Mouse (Mus musculus) regulatory T cell (primary cell): ENCODE results near the gene Magi2.

Source experiments
- in situ Hi-C: fragments of 300-600 bp; cut with MboI, MseI; formaldehyde crosslinking; loops from one replicate; pipeline ENCODE4 v1.15.1; 2025; ENCODE audit warnings: high pct_unique_total_duplicates

The Magi2 gene

DNA sequence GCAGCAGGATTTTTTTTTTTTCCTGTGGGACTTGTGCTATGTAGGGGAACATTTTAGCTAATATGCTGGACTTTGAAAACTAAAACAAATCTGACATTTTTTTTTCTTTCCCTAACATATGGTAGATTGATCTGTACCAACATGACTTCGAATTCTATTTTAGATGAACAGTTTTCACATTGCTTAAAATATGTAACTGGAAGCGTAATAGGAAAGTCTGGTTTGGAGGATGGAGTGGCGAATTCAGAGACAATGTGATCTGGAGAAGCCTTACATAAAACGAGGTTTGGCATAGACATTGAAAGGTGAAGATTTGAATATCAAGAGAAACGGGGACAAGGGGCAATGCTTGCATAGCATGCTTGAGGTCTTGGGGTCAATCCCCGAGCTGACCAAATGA, 519.1 kb downstream of the Magi2 start:
- in situ Hi-C loops, result no loop called here

DNA sequence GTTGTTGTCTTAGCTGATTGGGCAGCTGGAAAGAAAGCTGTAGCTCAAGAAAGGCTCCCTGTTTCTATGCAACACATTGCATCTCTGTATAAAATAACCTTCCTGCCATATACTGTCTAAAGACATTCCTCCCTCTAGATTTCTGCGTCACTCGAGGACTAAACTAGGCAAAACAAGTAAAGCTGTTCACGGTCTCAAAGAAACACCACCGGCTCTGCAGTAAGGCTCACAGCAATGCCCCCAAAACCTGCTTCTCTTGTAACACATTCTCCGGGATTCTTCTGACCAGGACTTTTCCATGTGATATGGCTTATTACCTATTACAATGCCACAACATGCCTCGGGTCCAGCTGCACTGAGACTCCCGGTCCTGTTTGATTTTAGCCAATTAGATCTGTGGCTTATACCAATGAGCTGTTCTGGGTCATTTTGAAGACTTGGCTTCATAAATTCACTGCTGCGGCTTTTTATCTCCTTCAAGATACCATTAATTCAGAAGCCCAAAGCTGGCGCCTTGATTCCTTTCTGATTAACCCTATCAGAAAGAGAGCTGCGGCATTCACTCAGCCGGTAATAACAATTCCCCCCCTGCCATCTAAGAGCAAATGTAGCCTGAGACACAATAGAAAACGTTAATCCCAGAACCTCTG, 520.2 kb downstream of the Magi2 start:
- in situ Hi-C loops, result no loop called here

DNA sequence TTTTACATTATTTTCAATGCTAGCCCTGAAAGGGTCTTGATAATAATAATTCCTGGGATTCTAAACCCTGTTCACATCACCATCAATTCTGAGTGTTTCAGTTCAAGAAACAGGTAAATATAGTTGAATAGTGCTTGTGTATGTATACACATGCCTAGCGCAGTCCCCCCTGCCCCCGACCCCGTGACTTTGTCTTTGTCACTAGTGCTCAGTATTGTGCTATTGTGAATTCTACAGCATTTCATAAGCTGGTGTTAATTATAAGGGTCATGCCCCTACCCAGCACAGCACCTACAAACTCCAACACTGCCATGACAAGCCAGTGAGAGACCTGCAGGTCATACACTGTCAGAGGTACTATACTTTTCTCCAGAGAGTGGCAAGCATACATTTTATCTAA, 520.8 kb downstream of the Magi2 start:
- in situ Hi-C loops, result no loop called here

DNA sequence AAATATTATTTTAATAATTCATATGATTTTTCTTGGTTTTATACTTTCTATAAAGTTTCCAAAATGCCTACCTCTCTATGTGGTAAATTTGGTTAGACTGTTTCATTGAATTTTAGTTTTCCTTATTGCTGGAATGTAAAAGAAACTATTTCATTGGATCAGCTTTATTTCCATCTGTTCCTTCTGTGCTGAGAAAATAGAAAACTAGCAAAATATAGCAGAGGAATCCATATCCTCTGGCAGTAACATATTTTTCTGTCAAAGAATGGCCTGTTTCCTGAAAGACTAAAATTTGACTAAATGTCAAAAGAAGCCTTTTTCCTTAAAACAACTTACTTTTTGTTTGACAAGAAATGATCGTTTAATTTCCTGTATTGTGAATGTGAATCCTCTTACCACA, 552.4 kb downstream of the Magi2 start:
- in situ Hi-C loops, result no loop called here

DNA sequence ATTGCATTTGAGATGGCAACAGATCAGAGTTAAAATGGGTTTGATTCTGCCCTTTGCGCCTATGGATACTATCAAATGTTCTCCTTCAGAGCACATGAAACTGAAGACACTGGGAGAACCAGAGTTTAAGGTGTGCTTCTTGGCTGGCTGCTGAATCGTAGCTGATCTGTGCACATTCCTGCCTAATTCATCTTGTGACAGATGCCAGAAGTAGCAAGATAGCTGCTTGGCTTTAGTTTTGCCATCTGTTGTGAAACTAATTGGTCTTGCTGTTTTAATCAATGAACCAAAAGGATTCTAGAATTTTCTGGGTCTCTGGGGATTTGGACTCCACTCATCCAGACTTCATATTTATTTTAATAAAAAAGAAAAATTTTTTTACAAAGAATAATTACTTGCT, 553.2 kb downstream of the Magi2 start:
- in situ Hi-C loops, result no loop called here

DNA sequence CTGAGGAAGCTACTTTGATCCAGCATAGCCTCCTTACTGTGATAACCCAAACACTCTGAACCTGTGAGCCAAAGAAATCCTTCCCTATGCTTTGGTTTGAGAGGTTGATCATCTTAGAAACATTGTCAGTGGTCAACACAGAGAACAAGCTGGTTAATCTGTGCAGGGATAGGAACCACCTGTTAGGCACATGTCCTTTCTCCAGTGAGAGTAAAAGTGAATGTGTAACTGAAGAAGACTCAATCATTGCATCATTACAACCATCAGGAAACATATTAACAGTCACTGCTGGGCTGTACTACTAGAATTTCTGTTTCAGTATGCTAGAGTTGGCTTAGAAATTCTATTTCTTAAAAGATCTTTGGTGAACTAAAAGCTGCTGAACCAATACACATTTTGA, 558.5 kb downstream of the Magi2 start:
- in situ Hi-C loops, result no loop called here

DNA sequence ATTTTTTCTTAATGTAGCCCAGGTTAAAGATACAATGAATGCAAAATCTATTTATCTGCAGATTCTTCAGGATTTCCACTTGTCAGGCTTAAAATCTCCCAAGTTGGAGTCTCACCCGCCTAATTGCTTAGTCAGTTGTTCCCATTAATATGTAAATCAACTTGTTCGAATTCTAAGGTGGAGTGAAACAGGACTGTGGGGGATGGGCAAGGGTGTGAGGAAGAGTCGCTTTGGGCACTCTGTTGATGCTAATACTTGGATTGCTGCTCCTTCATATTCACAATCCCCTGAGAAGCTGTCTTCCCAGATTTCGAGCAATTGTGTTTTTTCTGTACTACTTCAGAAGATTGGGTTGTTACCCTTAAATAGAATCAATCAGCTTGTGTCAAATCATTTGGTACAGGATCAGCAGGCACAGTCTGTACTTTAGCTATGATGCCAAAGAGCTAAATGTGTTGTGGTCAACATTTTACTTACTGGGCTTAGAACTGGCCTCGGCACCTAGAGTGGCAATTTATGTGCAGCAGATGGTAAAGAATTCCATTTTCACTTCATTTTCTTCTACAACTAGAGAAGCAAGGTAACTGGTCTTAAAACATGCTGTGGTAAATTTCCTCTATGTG, 560.8 kb downstream of the Magi2 start:
- in situ Hi-C loops, result no loop called here

DNA sequence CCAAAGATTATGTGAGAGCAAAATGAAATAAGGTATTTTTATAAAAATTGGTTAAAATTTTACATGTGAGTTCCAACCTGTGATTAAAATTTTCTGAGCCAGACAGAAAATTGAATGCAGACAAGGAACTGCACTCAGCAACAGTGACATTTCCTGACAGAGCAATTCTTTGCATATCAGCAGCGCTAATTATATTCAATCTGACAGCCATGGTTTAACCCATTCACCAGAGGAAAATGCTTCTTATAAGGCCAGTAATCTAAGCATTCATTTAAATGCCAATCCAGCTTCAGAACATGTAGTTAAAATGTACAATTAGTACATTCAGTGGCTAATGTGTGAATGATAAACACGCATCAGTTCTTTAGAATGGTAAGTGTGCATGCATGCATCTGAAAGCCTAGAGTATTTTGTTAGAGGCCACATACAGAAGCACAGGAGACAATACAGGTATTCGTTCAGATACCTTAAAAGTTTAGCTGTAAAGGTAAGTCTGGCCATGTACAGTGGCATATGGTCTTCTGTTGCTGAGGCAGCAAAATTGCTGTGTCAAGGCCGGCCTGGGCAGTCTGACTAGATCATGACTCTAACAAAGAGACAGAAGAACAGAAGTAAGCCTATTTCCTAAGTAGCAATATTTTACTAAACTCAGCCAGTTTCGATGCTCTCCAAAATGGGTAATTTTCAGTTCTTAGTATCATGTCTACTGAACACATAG, 576.4 kb downstream of the Magi2 start:
- in situ Hi-C loops, result no loop called here

DNA sequence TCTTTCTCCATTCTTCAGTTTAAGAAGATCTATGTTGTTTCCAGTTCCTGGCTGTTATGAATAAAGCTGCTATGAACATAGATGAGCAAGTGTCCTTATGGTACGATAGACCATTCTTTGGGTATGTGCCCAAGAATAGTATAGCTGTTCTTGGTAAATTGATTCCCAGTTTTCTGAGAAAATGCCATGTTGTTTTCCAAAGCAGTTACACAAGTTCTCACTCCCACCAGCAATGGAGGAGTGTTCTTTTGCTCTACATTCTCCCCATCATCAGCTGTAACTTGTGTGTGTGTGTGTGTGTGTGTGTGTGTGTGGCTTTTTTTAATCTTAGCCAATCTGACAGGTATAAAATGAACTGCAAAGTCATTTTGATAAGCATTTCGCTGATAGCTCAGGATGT, 595.7 kb downstream of the Magi2 start:
- in situ Hi-C loops, result no loop called here

DNA sequence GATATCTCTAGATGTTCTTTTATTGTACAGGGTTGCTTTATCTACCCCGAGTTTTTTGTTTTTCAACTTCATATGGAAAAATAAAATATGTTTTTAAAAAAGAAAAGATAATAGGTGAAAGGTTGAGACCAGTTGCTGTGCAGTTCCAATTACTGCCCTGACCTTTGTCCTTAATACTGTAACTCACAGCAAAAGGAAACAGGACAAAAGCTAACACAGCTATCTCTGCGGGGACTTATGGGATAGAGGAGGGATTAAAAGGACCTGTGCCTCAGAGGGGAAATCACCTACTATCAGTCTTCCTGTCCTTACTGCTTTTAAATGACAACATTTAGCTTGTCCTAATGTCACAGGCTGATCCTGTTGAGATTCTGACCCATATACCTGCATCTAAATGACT, 599.1 kb downstream of the Magi2 start:
- in situ Hi-C loops, result no loop called here

DNA sequence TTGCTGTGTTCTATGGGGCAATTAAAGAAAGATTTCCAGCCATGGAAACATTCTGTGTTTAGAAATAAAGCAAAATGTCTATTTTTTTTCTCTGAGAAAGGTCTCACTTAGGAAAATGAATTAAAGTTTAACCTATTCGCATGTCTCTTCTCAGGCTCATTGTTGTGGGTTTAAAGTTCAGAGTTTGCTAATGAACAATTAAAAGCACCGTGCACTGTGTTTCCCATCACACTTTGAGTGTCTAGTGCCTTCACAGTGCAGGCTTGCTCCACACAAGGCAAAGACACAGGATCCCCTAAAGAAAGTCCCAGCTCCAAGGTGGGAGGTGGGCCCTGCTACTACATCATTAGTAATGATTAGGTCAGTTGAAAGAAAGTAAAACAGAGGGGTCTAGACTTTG, 602.5 kb downstream of the Magi2 start:
- in situ Hi-C loops, result no loop called here

DNA sequence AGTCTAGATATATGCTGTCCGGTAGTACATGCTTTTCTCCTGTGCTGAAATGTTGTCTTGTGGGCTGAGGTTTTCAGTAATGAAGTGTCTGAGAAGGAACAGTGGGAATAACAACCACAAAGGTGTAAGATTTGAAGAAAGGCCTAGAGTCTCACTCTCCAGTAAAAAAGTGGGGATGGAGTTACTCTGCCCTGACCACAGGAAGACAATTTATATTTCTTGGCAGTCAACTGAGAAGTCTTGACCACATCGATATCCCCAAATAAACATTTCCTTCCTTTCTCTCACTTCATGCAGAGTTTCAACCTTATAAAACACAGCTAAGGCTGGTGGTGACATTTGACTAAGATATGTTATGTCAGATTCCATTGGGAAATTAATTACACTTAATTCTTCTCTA, 636.0 kb downstream of the Magi2 start:
- in situ Hi-C loops, result no loop called here

DNA sequence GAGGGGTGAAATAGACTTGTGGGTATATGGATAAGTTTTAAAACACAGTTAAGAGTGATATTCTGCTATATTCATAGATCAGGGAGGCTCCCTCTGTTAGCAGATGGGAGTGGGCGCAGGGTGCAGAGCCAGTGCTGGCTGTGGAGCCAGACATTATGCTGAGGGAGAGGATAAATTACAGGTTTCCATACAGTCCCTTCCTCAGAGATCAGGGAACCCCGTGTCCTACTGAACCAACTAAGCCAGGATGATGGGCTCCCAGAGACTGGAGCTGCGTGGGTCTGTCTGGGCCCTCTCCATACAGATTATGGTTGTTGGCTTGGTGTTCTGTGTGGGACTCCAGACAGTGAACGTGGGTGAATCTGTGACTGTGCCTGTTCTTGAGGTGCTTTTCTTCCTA, 643.6 kb downstream of the Magi2 start:
- in situ Hi-C loops, result no loop called here

DNA sequence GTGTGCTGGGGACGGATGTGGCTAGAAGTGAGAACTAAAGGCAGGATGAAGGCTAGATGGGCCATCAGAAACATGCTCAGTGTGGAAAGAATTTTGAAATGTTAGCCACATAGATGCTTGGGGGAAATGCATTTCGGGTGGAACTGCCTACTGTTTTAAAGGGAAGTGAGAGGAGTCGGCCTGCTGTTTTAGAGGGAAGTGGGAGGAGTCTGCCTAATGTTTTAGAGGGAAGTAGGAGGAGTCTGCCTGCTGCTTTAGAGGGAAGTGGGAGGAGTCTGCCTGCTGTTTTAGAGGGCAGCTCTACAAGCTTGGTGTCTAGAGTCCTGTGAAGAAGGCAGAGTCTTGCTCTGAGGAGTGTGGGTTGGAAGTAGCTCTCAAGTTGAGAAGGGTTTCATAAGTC, 664.9 kb downstream of the Magi2 start:
- in situ Hi-C loops, result no loop called here

DNA sequence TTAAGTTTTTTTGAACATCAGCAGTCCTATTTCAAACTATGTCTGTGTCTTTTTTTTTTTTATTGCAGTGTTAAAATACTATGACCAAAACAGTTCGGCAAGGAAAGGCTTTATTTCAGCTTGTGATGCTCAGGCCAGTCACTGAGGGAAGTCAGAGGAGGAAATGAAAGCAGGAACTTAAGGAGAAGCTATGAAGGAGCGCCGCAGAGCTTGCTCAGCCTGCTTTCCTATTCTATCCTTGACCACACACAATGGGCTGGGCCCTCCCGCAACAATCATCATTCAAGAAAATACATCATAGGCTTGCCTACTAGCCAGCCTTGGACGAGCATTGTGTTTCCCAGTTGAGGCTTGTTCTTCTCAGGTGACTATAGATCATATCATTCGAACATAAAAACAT, 669.1 kb downstream of the Magi2 start:
- in situ Hi-C loops, result no loop called here

DNA sequence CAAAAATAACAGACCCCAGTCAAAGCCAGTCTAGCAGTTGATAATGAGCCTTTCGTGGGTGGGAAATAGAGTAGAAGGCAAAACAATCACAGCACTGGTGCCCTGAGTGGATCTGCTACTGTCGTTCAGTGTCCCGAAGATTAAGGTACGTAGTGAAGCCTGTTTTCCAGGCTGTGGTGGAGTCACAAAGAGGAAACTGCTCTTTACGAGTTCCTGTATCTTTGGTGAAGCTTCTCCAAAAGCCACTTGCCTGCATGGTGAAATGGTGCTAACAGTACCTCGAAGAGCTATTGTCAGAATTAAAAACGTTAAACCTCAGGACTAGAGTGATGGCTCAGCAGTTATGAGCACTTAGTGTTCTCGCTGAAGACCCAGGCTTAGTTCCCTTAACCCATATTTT, 674.8 kb downstream of the Magi2 start:
- in situ Hi-C loops, result no loop called here

DNA sequence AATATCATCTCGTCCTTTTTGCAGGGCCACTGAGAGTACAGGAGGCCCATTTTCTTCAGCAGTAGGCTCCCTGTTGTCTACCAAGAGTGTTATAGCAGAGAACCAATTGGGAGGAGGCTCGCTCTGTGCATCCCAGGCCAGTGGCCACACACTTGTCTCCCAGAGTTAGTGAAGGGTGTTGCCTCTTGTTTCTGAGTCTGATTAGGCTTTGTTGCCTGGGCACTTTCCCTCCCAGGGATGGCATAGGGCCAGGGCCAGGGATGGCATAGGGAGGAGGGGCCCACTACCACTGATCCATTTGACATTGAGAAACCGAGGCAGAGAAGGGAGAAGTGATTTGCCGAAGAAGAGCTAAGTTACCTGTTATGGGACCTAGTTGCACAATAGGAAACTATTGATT, 679.8 kb downstream of the Magi2 start:
- in situ Hi-C loops, result no loop called here

DNA sequence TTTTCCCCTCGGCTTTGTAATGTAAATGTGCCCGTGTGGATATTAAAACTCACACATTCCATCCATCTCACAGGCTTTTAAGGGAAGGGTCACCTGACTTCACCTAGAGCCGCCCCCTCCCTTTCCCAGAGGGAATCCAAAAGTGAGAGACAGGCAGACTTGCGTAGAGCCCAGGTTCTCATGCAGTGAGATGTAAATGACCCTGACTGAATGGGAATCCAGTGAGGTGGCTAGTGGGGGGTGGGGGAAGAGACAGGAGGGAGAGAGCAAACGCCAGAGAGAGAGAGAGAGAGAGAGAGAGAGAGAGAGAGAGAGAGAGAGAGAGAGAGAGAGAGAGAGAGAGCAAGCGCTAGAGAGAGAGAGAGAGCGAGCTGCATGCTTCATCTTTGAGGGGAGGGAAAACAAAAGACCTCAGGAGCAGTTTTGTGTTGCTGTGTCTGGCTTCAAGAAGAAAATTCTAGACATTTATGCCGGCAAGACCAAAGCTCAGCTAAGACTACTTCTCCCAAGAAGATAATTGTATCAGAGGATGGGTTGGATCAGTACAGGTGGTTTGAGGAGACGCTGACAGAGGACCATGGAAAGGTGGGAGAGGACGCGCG, 680.6 kb downstream of the Magi2 start:
- in situ Hi-C loops, result no loop called here

DNA sequence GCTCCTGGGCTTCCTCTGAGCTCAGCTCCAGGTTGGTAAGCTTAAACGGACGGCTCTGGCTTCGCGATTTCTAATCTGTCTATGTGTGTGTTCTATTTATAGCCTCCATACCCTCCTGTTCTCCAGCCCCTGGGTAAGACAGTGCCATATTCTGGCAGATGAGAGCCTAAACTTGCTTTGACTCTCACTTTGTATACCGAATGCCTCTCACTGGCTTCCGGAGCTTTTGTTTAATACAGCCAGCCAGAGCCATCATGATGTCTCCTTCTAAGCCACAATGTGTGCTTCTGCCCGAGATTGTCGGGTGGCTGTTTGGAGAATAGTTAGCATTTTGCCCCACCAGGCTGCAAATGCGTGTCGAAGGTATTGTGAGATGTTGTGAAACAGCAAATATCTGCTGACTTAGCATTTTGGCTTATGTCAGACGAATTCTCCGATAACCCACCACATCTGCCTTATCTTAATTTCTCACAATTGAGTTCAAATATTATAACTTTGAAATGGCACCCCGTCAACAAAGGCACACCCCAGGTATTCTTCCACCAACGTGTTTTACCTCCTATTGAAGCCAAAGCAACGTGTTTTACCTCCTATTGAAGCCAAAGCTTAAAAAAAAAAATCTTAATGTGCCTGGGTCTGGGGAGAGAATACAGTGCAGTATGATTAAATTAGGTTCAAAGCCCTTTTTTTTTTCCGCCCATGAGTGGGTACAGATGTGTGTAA, 681.3 kb downstream of the Magi2 start:
- in situ Hi-C loops, result no loop called here

DNA sequence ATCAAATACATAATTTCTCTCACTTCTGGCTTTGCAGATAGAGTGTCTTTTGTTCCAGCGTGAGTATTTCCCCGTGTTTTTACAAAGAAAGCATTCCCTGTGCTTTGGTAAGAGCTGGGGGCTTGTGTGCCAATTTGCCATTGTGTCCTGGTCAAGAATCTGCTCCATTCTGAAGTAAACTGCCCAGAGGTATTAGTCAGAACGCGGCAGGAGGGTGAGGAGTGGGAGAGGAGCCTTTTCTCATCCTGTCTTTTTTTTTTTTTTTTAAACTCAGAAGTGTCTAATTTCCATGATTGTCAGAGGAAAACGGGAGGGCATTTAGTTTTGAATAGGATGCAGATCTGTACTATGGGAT, 681.8 kb downstream of the Magi2 start:
- in situ Hi-C loops, result no loop called here

DNA sequence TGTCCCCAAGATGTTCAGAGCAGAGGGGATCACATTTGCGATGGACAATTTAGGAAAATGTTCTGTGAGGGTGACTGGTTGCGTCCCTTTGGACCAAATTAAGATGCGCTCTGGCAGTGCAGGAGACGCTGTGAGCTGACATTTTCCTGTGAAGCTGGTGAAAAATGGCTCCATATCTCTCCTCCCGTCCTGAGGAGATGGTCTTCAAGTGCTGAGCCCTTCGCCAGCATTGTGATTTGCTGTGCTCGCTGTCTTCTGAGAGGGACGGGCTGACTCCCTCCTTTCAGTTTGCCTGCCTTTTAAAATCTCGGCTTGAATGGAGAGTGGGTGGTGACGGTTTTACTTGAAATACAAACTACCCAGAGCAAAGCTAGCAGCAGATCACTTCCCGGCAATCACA, 682.2 kb downstream of the Magi2 start:
- in situ Hi-C loops, result no loop called here

DNA sequence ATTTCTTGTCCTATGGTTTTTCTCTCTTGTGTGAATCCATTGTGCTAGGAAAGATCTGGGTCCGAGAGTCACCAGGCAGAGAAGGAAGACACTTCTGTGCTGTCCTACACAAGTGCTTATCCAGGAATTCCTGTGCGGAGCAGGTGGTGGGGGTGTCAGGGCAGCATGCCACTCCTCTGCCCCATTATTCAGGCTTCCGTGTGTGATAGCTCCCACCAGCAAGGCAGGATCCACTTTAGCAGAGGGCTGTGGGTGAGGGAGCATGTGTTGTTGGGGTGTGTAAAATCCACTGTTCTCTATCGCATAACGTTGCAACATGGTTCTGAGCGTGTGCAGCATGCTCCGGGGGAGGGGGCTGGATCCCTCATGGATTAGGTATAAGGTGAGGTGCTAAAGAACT, 682.8 kb downstream of the Magi2 start:
- in situ Hi-C loops, result no loop called here
